Mouse (Mus musculus): ENCODE data around the gene Lsamp. TPM values are rescaled to one million over a fixed set of nuclear protein-coding genes. Genes with fewer than 3 reads are reported as not detected.

Gene Lsamp
- total and polyA plus RNA-seq, 2 experiments from 2014 or later, result 0.61 to 0.95 TPM

DNA sequence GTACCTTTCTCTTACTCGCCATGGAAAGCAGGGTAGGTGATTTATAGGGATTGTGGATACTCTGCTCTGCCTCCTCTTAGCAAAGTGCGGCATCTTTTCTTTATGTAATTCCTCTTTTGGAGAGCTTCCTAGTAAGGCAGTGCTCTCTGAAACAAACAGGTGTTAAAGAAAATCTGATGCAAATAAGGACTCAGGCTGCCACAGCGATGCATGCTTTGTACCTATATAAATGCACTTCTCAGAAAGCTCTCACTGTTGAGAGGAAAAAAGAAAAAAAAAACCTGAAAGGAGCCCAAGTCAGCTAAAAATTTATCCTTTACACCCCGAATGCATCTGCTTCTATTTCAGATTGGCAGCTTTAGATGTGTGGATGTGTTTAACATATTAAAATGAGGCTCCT, 2095.4 kb downstream of the Lsamp start:
- Histone ChIP-seq H3K9ac (replicated peaks; ENCODE audit: low read depth, low read length) (no peak overlapping the region), H3K4me2 (ENCODE audit: low read depth, low read length) (no peak overlapping the region), H3K9me3 (replicated peaks; ENCODE audit: control insufficient read depth, low read length) (no peaks in the 10 kb centered on the region), H3K27me3 (ENCODE audit: control insufficient read depth, insufficient read depth, low read length) (no peaks in the 10 kb centered on the region), H3K4me1 (ENCODE audit: control insufficient read depth, insufficient read depth) (no peaks in the 10 kb centered on the region), H3K36me3 (replicated peaks; ENCODE audit: control insufficient read depth, insufficient read depth, low read length) (no peaks in the 10 kb centered on the region), H3K4me3 (ENCODE audit: low read depth, low read length) (no peak overlapping the region), H3K27ac (ENCODE audit: low read depth) (no peak overlapping the region)
- ATAC-seq (ENCODE audit: insufficient read depth, low read depth) (no peak), DNase-seq (ENCODE audit: low spot score) (no peak)
- 77% methylated on average over 4 of the region's 4 CpGs for WGBS
- TF ChIP-seq CTCF (IDR thresholded peaks at IDR 0.05; ENCODE audit: low read depth), result no peak

GRCm38 (mm10) chr16:42081611-42082010, 2097.4 kb downstream of the Lsamp start:
- 37% methylated on average over 2 of the region's 2 CpGs for WGBS
- Histone ChIP-seq H3K36me3 (replicated peaks; ENCODE audit: control insufficient read depth, insufficient read depth, low read length) (no peaks in the 10 kb centered on the region), H3K27ac (ENCODE audit: low read depth) (no peak overlapping the region)

GRCm38 (mm10) chr16:42097510-42097909, 2113.3 kb downstream of the Lsamp start:
- 58% methylated on average over 1 of the region's 1 CpGs for WGBS
- H3K9me3 ChIP-seq (replicated peaks; ENCODE audit: control insufficient read depth, low read length), result no peaks in the 10 kb centered on the region
- H3K36me3 ChIP-seq (replicated peaks; ENCODE audit: control insufficient read depth, insufficient read depth, low read length), result no peaks in the 10 kb centered on the region
- H3K4me3 ChIP-seq (ENCODE audit: low read depth, low read length), result no peak overlapping the region
- no peak overlapping the region for H3K27ac ChIP-seq (ENCODE audit: low read depth)
- no peak overlapping the region for H3K4me2 ChIP-seq (ENCODE audit: low read depth, low read length)
- TF ChIP-seq CTCF (IDR thresholded peaks at IDR 0.05; ENCODE audit: low read depth) (no peak), EP300 (IDR thresholded peaks at IDR 0.05; ENCODE audit: low read depth) (no peak)
- no peaks in the 10 kb centered on the region for H3K27me3 ChIP-seq (ENCODE audit: control insufficient read depth, insufficient read depth, low read length)
- no peak overlapping the region for H3K9ac ChIP-seq (replicated peaks; ENCODE audit: low read depth, low read length)
- ATAC-seq (ENCODE audit: insufficient read depth, low read depth) (no peak), DNase-seq (ENCODE audit: low spot score) (no peak)
- no peaks in the 10 kb centered on the region for H3K4me1 ChIP-seq (ENCODE audit: control insufficient read depth, insufficient read depth)

More at GRCm38 (mm10) chr16:42081611-42082010, 2097.4 kb downstream of the Lsamp start:
- DNase-seq (ENCODE audit: low spot score) (no peak), ATAC-seq (ENCODE audit: insufficient read depth, low read depth) (no peak)
- Histone ChIP-seq H3K9ac (replicated peaks; ENCODE audit: low read depth, low read length) (no peak overlapping the region), H3K4me2 (ENCODE audit: low read depth, low read length) (no peak overlapping the region), H3K4me1 (ENCODE audit: control insufficient read depth, insufficient read depth) (no peaks in the 10 kb centered on the region), H3K27me3 (ENCODE audit: control insufficient read depth, insufficient read depth, low read length) (no peaks in the 10 kb centered on the region), H3K9me3 (replicated peaks; ENCODE audit: control insufficient read depth, low read length) (no peaks in the 10 kb centered on the region), H3K4me3 (ENCODE audit: low read depth, low read length) (no peak overlapping the region)
- TF ChIP-seq EP300 (IDR thresholded peaks at IDR 0.05; ENCODE audit: low read depth) (no peak), CTCF (IDR thresholded peaks at IDR 0.05; ENCODE audit: low read depth) (no peak)

DNA sequence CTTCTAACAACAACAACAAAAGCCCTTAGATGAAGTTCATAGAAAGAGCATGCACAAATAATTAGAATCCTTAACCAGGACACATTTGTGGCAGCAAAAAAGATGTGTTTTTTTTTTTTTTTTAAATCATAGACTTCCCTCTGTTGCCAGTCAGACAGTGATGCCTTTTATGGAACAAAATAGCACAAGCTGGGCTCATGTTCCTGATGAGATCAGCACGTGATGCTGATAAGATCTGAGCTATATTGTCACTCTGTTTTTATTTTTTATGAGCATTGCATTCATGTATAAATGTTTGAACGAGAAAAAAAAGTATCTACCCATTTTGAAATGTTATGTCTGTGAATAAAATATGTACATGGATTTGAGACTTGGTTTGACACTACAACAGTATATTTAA, 2118.0 kb downstream of the Lsamp start:
- DNase-seq (ENCODE audit: low spot score) (no peak), ATAC-seq (ENCODE audit: insufficient read depth, low read depth) (no peak)
- TF ChIP-seq EP300 (IDR thresholded peaks at IDR 0.05; ENCODE audit: low read depth) (no peak), CTCF (IDR thresholded peaks at IDR 0.05; ENCODE audit: low read depth) (no peak)
- no peak overlapping the region for H3K27ac ChIP-seq (ENCODE audit: low read depth)
- H3K9me3 ChIP-seq (replicated peaks; ENCODE audit: control insufficient read depth, low read length), result no peaks in the 10 kb centered on the region
- H3K27me3 ChIP-seq (ENCODE audit: control insufficient read depth, insufficient read depth, low read length), result no peaks in the 10 kb centered on the region
- 41% methylated on average over 2 of the region's 2 CpGs for WGBS
- H3K36me3 ChIP-seq (replicated peaks; ENCODE audit: control insufficient read depth, insufficient read depth, low read length), result no peaks in the 10 kb centered on the region
- no peaks in the 10 kb centered on the region for H3K4me1 ChIP-seq (ENCODE audit: control insufficient read depth, insufficient read depth)
- H3K4me2 ChIP-seq (ENCODE audit: low read depth, low read length), result no peak overlapping the region
- no peak overlapping the region for H3K4me3 ChIP-seq (ENCODE audit: low read depth, low read length)
- no peak overlapping the region for H3K9ac ChIP-seq (replicated peaks; ENCODE audit: low read depth, low read length)

- no peak for DNase-seq (ENCODE audit: low spot score)
- no peak for TF ChIP-seq CTCF (IDR thresholded peaks at IDR 0.05; ENCODE audit: low read depth)
- Histone ChIP-seq H3K36me3 (replicated peaks; ENCODE audit: control insufficient read depth, insufficient read depth, low read length) (no peaks in the 10 kb centered on the region), H3K9me3 (replicated peaks; ENCODE audit: control insufficient read depth, low read length) (no peaks in the 10 kb centered on the region), H3K9ac (replicated peaks; ENCODE audit: low read depth, low read length) (no peak overlapping the region), H3K4me2 (ENCODE audit: low read depth, low read length) (no peak overlapping the region), H3K27me3 (ENCODE audit: control insufficient read depth, insufficient read depth, low read length) (no peaks in the 10 kb centered on the region), H3K27ac (ENCODE audit: low read depth) (no peak overlapping the region), H3K4me1 (ENCODE audit: control insufficient read depth, insufficient read depth) (no peaks in the 10 kb centered on the region), H3K4me3 (ENCODE audit: low read depth, low read length) (no peak overlapping the region)
- 49% methylated on average over 8 of the region's 8 CpGs for WGBS
- ATAC-seq (ENCODE audit: insufficient read depth, low read depth), result no peak
Observed at GRCm38 (mm10) chr16:42102635-42103034, 2118.5 kb downstream of the Lsamp start.

- Histone ChIP-seq H3K27me3 (ENCODE audit: control insufficient read depth, insufficient read depth, low read length) (no peaks in the 10 kb centered on the region), H3K4me3 (ENCODE audit: low read depth, low read length) (no peak overlapping the region), H3K36me3 (replicated peaks; ENCODE audit: control insufficient read depth, insufficient read depth, low read length) (no peaks in the 10 kb centered on the region), H3K4me2 (ENCODE audit: low read depth, low read length) (no peak overlapping the region), H3K4me1 (ENCODE audit: control insufficient read depth, insufficient read depth) (no peaks in the 10 kb centered on the region), H3K9ac (replicated peaks; ENCODE audit: low read depth, low read length) (no peak overlapping the region), H3K9me3 (replicated peaks; ENCODE audit: control insufficient read depth, low read length) (no peaks in the 10 kb centered on the region), H3K27ac (ENCODE audit: low read depth) (no peak overlapping the region)
- ATAC-seq (ENCODE audit: insufficient read depth, low read depth) (no peak), DNase-seq (ENCODE audit: low spot score) (no peak)
- WGBS, result 91% methylated on average over 1 of the region's 1 CpGs
- no peak for TF ChIP-seq EP300 (IDR thresholded peaks at IDR 0.05; ENCODE audit: low read depth)
- no peak for TF ChIP-seq CTCF (IDR thresholded peaks at IDR 0.05; ENCODE audit: low read depth)
Observed at GRCm38 (mm10) chr16:42112251-42112650, 2128.1 kb downstream of the Lsamp start.
